Mouse (Mus musculus) lung, adult 18-20 months (tissue): ENCODE results near the gene Snrpb2.

ENCODE experiments used
- DNase-seq, 2 experiments: peaks; one replicate each; pipeline ENCODE4 v3.0.0; 2022; ENCODE audit warnings: mixed read lengths in 2 of 2

Snrpb2 gene

GRCm38 (mm10) chr2:143094761-143095160 lies 31.9 kb downstream of the Snrpb2 start:
- DNase-seq, result no peak

GRCm38 (mm10) chr2:143097170-143097569 lies 34.3 kb downstream of the Snrpb2 start:
- DNase-seq, result no peak

GRCm38 (mm10) chr2:143113859-143114258 lies 51.0 kb downstream of the Snrpb2 start:
- no peak for DNase-seq

GRCm38 (mm10) chr2:143114716-143115115 lies 51.9 kb downstream of the Snrpb2 start:
- no peak for DNase-seq

- DNase-seq, result no peak
Observed at GRCm38 (mm10) chr2:143117453-143117852, 54.6 kb downstream of the Snrpb2 start.

GRCm38 (mm10) chr2:143118221-143118620 lies 55.4 kb downstream of the Snrpb2 start:
- no peak for DNase-seq
